In the genomic region with DNA sequence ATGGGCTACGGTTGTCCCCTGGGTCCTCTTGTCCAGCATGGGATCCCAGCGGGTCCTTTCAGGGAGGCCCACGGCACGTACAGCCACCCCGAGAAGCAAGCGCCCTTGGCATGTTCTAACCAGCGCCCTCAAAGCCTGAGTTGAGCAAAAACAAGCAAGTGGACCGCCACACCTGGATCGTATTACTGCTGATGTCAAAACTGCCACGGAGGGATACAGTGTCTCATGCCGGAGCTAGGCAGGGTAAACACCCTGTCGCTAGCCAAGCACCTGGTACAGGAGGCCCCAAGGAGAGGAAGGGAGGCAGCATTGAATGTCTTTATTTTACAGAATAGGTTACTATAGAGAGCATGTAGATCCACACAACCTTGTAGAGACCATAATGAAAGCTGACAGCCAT, we compare ENCODE assay signal across 27 mouse cellular contexts. TPM values are rescaled to one million over a fixed set of nuclear protein-coding genes. Genes with fewer than 3 reads are reported as not detected.
DNase-seq lines count a peak whose midpoint lies in the region; ATAC-seq and TF ChIP-seq lines count a peak whose summit lies in the region.
"Had no signal": no experiment of that assay in that cellular context is flagged by ENCODE, and none has a peak within 500 bp of the region (broad histone marks: within the 10 kb centered on the region; RNA-seq: fewer than 3 reads in every experiment).

No protein-coding gene starts in this region.

- intact Hi-C loops in gastrocnemius, postnatal 14 days (cut with DNase I; ENCODE audit: low total_unique reads) = no loop called here
- intact Hi-C loops in left cerebral cortex, postnatal 14 days (cut with DNase I) = no loop called here

- peaks cover 16% of the 10 kb centered on the region for H3K4me1 ChIP-seq in E14TG2a.4 (replicated peaks; ENCODE audit: low read depth, low read length)
- H3K4me1 ChIP-seq in embryonic facial prominence, embryonic 10.5 days = peaks cover 39% of the 10 kb centered on the region
- peaks cover 21% of the 10 kb centered on the region for H3K4me1 ChIP-seq in limb, embryonic 11.5 days (ENCODE audit: control insufficient read depth, insufficient read depth, low read length)
- H3K4me1 ChIP-seq: hindbrain, embryonic 15.5 days; midbrain, embryonic 15.5 days had no signal

- H3K27me3 ChIP-seq in E14TG2a.4 (ENCODE audit: insufficient read depth, low read length) = peaks cover 94% of the 10 kb centered on the region
- H3K27me3 ChIP-seq in embryonic facial prominence, embryonic 10.5 days (replicated peaks; ENCODE audit: low read depth, poor library complexity, severe bottlenecking) = no peaks in the 10 kb centered on the region; the same call in 1 of the 2 replicates
- H3K27me3 ChIP-seq in limb, embryonic 11.5 days (ENCODE audit: control insufficient read depth, insufficient read depth, low read length) = no peaks in the 10 kb centered on the region
- H3K27me3 ChIP-seq: heart, embryonic 15.5 days; hindbrain, embryonic 15.5 days; midbrain, embryonic 15.5 days; neural tube, embryonic 13.5 days had no signal

- H3K4me3 ChIP-seq in E14TG2a.4 (replicated peaks; ENCODE audit: low read length) = peak overlapping the region; percentile 20; the same call in 1 of the 2 replicates
- no peak overlapping the region for H3K4me3 ChIP-seq in embryonic facial prominence, embryonic 10.5 days
- H3K4me3 ChIP-seq in limb, embryonic 11.5 days (ENCODE audit: low read depth, low read length) = no peak overlapping the region
- H3K4me3 ChIP-seq: heart, embryonic 15.5 days; hindbrain, embryonic 15.5 days; midbrain, embryonic 15.5 days; myocyte; neural tube, embryonic 13.5 days had no signal

- H3K36me3 ChIP-seq in E14TG2a.4 (ENCODE audit: insufficient read depth, low read length) = no peaks in the 10 kb centered on the region
- no peaks in the 10 kb centered on the region for H3K36me3 ChIP-seq in embryonic facial prominence, embryonic 10.5 days (replicated peaks)
- no peaks in the 10 kb centered on the region for H3K36me3 ChIP-seq in limb, embryonic 11.5 days (ENCODE audit: control insufficient read depth, insufficient read depth, low read length)
- H3K36me3 ChIP-seq: heart, embryonic 15.5 days; hindbrain, embryonic 15.5 days; midbrain, embryonic 15.5 days; neural tube, embryonic 13.5 days had no signal

- H3K9ac ChIP-seq in limb, embryonic 11.5 days (ENCODE audit: low read length) = no peak overlapping the region
- H3K9ac ChIP-seq: forebrain, postnatal 0 days; heart, embryonic 15.5 days; hindbrain, embryonic 15.5 days; midbrain, embryonic 15.5 days; neural tube, embryonic 13.5 days had no signal

- 65% methylated on average over 12 of the region's 12 CpGs for WGBS in embryonic facial prominence, embryonic 10.5 days
- WGBS in limb, embryonic 11.5 days = 55% methylated on average over 12 of the region's 12 CpGs

- no peak for ATAC-seq in limb, embryonic 11.5 days (ENCODE audit: insufficient number of reproducible peaks, low FRiP score, low TSS enrichment, low read depth)
- ATAC-seq in granulocyte monocyte progenitor cell, adult 5-6 weeks (replicated peaks; ENCODE audit: poor library complexity, severe bottlenecking) = no peak
- ATAC-seq: forebrain, postnatal 0 days; midbrain, embryonic 15.5 days had no signal

- 0 out of 2 replicates have a peak overlapping the region, but pooled peaks have one; percentile 10 for H3K27ac ChIP-seq in embryonic facial prominence, embryonic 10.5 days (replicated peaks)
- no peak overlapping the region; the same call in 1 of the 2 replicates for H3K27ac ChIP-seq in limb, embryonic 11.5 days (replicated peaks; ENCODE audit: low read depth, low read length)
- H3K27ac ChIP-seq: heart, embryonic 15.5 days; hindbrain, embryonic 15.5 days; midbrain, embryonic 15.5 days; neural tube, embryonic 13.5 days had no signal

- no peak for TF ChIP-seq CTCF in E14TG2a.4 (conservative IDR thresholded peaks at IDR 0.05; ENCODE audit: low read length)

- H3K9me3 ChIP-seq in E14TG2a.4 (ENCODE audit: low read length) = no peaks in the 10 kb centered on the region
- no peaks in the 10 kb centered on the region for H3K9me3 ChIP-seq in embryonic facial prominence, embryonic 10.5 days
- H3K9me3 ChIP-seq in limb, embryonic 11.5 days (ENCODE audit: control insufficient read depth, low read length) = no peaks in the 10 kb centered on the region
- H3K9me3 ChIP-seq: heart, embryonic 15.5 days; hindbrain, embryonic 15.5 days; midbrain, embryonic 15.5 days; neural tube, embryonic 13.5 days had no signal

- no peak overlapping the region for H3K4me2 ChIP-seq in limb, embryonic 11.5 days (ENCODE audit: low read depth, severe bottlenecking)
- H3K4me2 ChIP-seq: heart, embryonic 15.5 days; hindbrain, embryonic 15.5 days; liver, embryonic 11.5 days; midbrain, embryonic 15.5 days; neural tube, embryonic 13.5 days had no signal

- peak; percentile 64 for DNase-seq in gastrocnemius, postnatal 25 days
- DNase-seq in gastrocnemius, postnatal 14 days = no peak
- peak; percentile 63 for DNase-seq in embryonic facial prominence, embryonic 10.5 days (ENCODE audit: low spot score)
- DNase-seq in limb, embryonic 11.5 days (ENCODE audit: low spot score) = peak; percentile 67
- DNase-seq in left cerebral cortex, postnatal 14 days (ENCODE audit: low spot score in 2 of 2) = no peak
- DNase-seq: adrenal gland, adult 8-10 months; B cell, adult 2 months; cerebellum, adult 18-20 months; cerebellum, postnatal 25 days; forebrain, postnatal 0 days; heart, postnatal 36 days; kidney, adult 8-10 months; kidney, postnatal 14 days; lung, adult 2 months; lung, postnatal 14 days; retina, postnatal 1 day; right cerebral cortex, postnatal 25 days; thymus, postnatal 25 days had no signal

RNA-seq across cellular contexts. Expression of gene Cdkn1c, which starts 44.4 kb away (rescaled TPM):
- total RNA-seq in gastrocnemius, postnatal 25 days (2021) = 100 to 1,000 TPM in 1 of 2 experiments, 10 to 100 TPM in 1; 95.8 to 152 TPM
- 100 to 1,000 TPM; 565 to 617 TPM for total RNA-seq in gastrocnemius, postnatal 14 days (2021)
- polyA plus RNA-seq in embryonic facial prominence, embryonic 10.5 days (2016; fragmentation: Nextera tagmentation; extraction: Ambion mirVana) = 355 and 407 TPM in 2 replicates
- 1,044 and 1,081 TPM in 2 replicates for polyA plus RNA-seq in limb, embryonic 11.5 days (2014; fragmentation: Nextera tagmentation; extraction: Ambion mirVana)
- not detected in 2 replicates for total RNA-seq in granulocyte monocyte progenitor cell, adult 5-6 weeks (2014; fragmentation: Nextera tagmentation)
- 0.41 TPM in 1 of 2 replicates, not detected in the other for total RNA-seq in granulocyte monocyte progenitor cell, adult 5-6 weeks (2017)
- 10 to 100 TPM; 14.1 to 14.2 TPM for total RNA-seq in left cerebral cortex, postnatal 14 days (2021)
- total RNA-seq: CH12.LX had no signal

RNA-seq across cellular contexts. Expression of gene Slc22a18, which starts 57.1 kb away (rescaled TPM):
- under 1 TPM in 1 of 2 experiments, not detected in 1; 0.29 TPM for total RNA-seq in gastrocnemius, postnatal 25 days (2021)
- under 1 TPM; 0.31 to 0.35 TPM for total RNA-seq in gastrocnemius, postnatal 14 days (2021)
- 0.26 and 0.96 TPM in 2 replicates for polyA plus RNA-seq in embryonic facial prominence, embryonic 10.5 days (2016; fragmentation: Nextera tagmentation; extraction: Ambion mirVana)
- 0.96 and 0.97 TPM in 2 replicates for polyA plus RNA-seq in limb, embryonic 11.5 days (2014; fragmentation: Nextera tagmentation; extraction: Ambion mirVana)
- total RNA-seq in granulocyte monocyte progenitor cell, adult 5-6 weeks (2014; fragmentation: Nextera tagmentation) = 0.88 and 1.8 TPM in 2 replicates
- 0.67 TPM in 1 of 2 replicates, not detected in the other for total RNA-seq in granulocyte monocyte progenitor cell, adult 5-6 weeks (2017)
- under 1 TPM; 0.42 to 0.62 TPM for total RNA-seq in left cerebral cortex, postnatal 14 days (2021)

Comparison
In these comparisons a context has a peak if more than half of its experiments do, and no peak if none do; other contexts are left out.
1. DNase-seq: peak in gastrocnemius, postnatal 25 days (single experiment), embryonic facial prominence, embryonic 10.5 days (single experiment) and limb, embryonic 11.5 days (single experiment); none in gastrocnemius, postnatal 14 days (single experiment) and left cerebral cortex, postnatal 14 days (0 of 2).
2. RNA of gene Cdkn1c, which starts 44.4 kb away (total RNA-seq): 565 to 617 TPM in gastrocnemius, postnatal 14 days, 95.8 to 152 TPM in gastrocnemius, postnatal 25 days and 14.1 to 14.2 TPM in left cerebral cortex, postnatal 14 days; 0.41 TPM in granulocyte monocyte progenitor cell, adult 5-6 weeks; every median in the first group is over 10 times any median in the second.